Mouse (Mus musculus): ENCODE results near the gene Tnpo3. TPM values are rescaled to one million over a fixed set of nuclear protein-coding genes. Genes with fewer than 3 reads are reported as not detected.

The Tnpo3 gene
- 112 TPM for polyA plus RNA-seq (2017; shearing (Covaris generic))

GRCm38 (mm10) chr6:29609111-29610019 is at the start of gene Tnpo3:
Gene Tnpo3, minus strand, starts transcription at chr6:29609887.

GRCm38 (mm10) chr6:29526281-29527251 is 83.1 kb downstream of the Tnpo3 start, which contains the start of gene Irf5:
Gene Irf5, plus strand, starts transcription at chr6:29526625.

GRCm38 (mm10) chr6:29507447-29508309 is 102.0 kb downstream of the Tnpo3 start, which contains the start of gene Kcp:
Gene Kcp, minus strand, starts transcription at chr6:29507952.

Other genes starting within 250 kb of the Tnpo3 start
- 0.18 TPM for gene Opn1sw, start 221.4 kb downstream of the Tnpo3 start, polyA plus RNA-seq (2017; shearing (Covaris generic))
- 0.32 TPM for gene Ccdc136, start 213.6 kb downstream of the Tnpo3 start, polyA plus RNA-seq (2017; shearing (Covaris generic))
- gene Flnc, start 176.6 kb downstream of the Tnpo3 start, polyA plus RNA-seq (2017; shearing (Covaris generic)), result not detected
- gene Atp6v1f, start 142.2 kb downstream of the Tnpo3 start, polyA plus RNA-seq (2017; shearing (Covaris generic)), result 393 TPM
- 0.42 TPM for gene Atp6v1fnb, start 138.4 kb downstream of the Tnpo3 start, polyA plus RNA-seq (2017; shearing (Covaris generic))
- not detected for gene Kcp, start 101.9 kb downstream of the Tnpo3 start, polyA plus RNA-seq (2017; shearing (Covaris generic))
- gene Irf5, start 83.3 kb downstream of the Tnpo3 start, polyA plus RNA-seq (2017; shearing (Covaris generic)), result 43.4 TPM
- gene Tspan33, start 84.3 kb upstream of the Tnpo3 start, polyA plus RNA-seq (2017; shearing (Covaris generic)), result 0.15 TPM
- gene Smo, start 125.6 kb upstream of the Tnpo3 start, polyA plus RNA-seq (2017; shearing (Covaris generic)), result not detected
- gene Ahcyl2, start 158.1 kb upstream of the Tnpo3 start, polyA plus RNA-seq (2017; shearing (Covaris generic)), result 146 TPM